Mouse (Mus musculus) brain, embryonic 14.5 days (tissue): ENCODE data around the gene Ccdc28a. TPM values are rescaled to one million over a fixed set of nuclear protein-coding genes. Genes with fewer than 3 reads are reported as not detected.

ENCODE experiments used
- DNase-seq: peaks from one replicate; pipeline ENCODE4 v3.0.0-alpha.2; 2011; ENCODE audit warnings: low read depth
- CTCF ChIP-seq: fragments of 200-500 bp; IDR thresholded peaks from 2 replicates; pipeline ENCODE4 v1.5.1; 2012; ENCODE audit warnings: inconsistent platforms, mild to moderate bottlenecking, moderate library complexity, borderline replicate concordance; ENCODE audit not compliant: insufficient read depth, insufficient read length; ENCODE audit errors: extremely low read depth
- POLR2A ChIP-seq: fragments of 200-500 bp; IDR thresholded peaks from 2 replicates; pipeline ENCODE4 v1.6.1; 2012; ENCODE audit warnings: mild to moderate bottlenecking, inconsistent platforms, borderline replicate concordance; ENCODE audit not compliant: poor library complexity, insufficient read depth, insufficient read length, severe bottlenecking; ENCODE audit errors: extremely low read depth
- polyA plus RNA-seq: library from polyadenylated mRNA; depleted of rRNA; stranded (reverse); fragments of >200 nt; gene quantifications from 2 replicates; pipeline ENCODE4 v1.2.3, GENCODE M21; 2012

Ccdc28a gene
- polyA plus RNA-seq, 1 experiment = 10.4 TPM

DNA sequence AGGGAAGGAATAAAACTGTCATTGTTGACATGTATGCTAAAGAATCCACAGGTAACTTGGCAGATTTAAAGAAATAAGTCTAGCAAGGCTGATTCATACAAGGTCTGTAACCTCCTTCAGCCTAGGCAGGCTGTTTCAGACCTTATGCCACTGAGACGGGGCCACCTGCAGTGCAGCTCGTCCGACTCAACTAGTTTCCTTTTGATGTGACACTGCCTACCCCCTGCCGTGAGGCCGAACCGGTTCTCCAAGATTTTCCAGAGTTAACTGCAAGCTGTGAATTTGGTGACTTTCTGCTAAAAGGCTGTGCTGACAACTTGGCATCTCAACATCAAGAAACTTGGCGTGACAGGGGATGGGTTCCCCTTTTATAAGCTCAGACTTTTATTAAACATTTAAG, 30.7 kb downstream of the Ccdc28a start:
- no peak for TF ChIP-seq CTCF
- TF ChIP-seq POLR2A = no peak
- DNase-seq = no peak

DNA sequence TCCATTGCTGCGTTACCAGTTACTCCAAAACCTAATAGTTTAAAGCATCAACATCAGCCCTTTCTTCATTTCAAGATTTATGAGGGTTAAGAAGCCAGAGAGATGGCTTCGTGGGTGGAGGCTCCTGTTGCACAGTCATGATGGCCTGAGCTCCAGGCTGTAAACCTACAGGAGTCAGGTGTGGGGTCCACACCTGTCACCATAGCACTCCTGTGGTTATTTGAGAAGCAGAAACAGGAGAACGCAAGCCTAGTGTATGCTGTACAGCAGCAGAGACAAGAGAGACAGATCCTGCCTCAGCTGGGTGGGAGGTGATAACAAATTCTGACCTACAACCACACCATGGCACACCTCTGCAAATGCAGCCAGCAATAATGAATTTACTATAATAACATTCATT, 32.4 kb downstream of the Ccdc28a start:
- TF ChIP-seq POLR2A (no peak), CTCF (no peak)
- DNase-seq = no peak

DNA sequence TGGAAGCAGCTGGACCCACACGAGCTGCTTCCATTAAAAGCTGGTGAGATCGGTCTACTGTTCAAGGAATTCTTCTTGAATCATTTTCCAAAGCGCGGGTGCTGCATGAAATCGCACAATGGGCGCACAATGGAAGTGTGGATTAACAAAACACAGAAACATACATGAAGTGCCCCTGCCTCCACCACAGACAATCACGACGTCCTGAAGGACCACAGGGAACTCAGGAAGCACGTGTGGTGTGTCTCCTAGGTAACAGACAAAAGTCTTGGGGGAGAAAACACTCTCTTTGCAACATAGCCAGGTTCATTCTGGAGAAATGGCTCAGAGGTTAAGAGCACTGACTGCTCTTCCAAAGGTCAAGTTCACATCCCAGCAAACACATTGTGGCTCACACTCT, 34.1 kb downstream of the Ccdc28a start:
- TF ChIP-seq POLR2A (no peak), CTCF (no peak)

DNA sequence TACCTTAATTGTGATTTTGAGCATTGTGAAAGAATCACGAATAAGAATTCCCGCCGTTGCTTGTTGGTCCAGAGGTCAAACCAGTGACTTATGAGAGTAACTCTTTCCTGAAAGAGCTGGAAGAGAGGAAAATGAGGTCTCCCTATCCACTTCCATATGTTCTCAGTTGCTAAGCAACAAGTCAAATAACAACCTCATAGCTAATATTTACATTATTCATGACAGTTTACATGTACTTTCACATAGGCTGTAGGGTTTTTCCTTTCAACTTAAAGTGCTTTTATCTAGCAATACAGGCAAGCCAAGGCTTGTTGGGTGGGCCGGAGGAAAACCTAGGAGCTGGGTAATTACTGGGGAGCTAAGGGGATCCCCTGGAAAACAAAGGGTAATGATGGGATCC, 34.9 kb downstream of the Ccdc28a start:
- no peak for TF ChIP-seq POLR2A
- TF ChIP-seq CTCF = no peak
- no peak for DNase-seq

More for the DNA sequence above, 34.1 kb downstream of the Ccdc28a start:
- no peak for DNase-seq

DNA sequence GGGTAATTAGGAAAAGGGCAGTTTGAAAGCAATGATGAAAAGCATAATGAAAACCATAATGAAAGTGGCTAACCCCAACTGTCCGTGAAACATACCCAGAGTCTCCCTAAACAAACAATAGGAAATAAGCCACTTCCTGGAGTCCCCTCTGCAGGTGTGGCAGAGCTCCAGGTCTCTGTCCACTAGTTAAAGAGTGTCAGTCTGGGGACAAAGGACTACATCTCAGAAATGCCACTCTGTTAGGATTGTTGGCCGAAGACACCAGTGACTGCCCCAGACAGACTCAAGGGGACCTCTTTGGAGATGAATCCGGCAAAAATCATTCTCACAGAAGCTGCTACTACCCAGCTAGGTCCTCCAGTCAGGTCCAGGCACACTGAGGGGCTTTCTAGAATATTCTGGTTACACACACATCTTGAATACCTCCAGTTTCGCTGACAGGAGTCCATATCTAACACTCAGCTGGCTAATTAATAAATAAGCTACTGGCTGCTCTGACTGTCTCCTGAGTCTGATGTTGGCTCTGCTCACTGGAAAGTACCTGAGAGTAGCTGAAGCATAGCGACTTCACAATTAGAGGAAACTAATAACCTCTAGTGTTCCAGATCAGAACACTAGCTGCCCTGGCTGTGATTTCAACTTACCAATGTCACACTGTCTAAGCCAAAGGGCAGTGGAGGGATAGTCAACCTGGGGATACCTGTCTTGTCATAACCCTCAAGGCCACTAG, 36.3 kb downstream of the Ccdc28a start:
- no peak for TF ChIP-seq POLR2A
- TF ChIP-seq CTCF = no peak
- no peak for DNase-seq

DNA sequence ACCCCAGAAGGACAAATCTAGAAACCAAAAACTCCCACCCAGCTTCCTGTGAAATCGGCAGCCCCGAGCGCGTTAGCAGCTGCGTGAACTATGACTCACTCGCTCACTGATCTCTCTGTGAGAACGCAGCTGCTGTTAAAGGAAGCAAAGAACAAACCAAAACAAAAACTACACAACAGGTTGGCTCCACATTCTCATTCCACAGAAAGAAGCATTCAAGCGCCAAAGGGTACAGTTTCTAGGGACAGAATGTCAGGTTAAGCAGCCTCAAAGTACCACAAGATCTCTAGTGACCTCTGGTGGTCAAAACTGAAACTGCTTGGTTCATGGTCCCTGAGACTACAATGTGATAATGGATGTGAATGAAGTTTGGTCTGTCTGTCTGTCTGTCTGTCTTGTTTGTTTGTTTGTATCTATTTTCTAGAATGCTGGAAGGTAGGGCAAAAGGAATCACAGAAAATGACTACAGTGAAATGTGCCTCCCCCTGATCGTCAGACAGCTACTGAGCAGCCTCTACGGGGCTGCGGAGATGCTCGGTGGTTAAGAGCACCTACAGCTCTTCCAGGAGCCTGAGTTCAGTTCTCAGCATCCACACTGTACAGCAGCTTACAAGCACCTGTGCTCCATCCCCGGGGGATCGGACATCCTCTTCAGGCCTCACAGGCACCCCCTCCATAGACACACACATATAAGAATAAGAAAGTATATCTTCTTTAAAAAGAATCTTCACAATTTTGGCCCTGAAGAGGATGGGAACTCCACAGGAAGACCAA, 37.4 kb downstream of the Ccdc28a start:
- peak; percentile 81 for DNase-seq
- TF ChIP-seq POLR2A (no peak), CTCF (peak; percentile 85)

DNA sequence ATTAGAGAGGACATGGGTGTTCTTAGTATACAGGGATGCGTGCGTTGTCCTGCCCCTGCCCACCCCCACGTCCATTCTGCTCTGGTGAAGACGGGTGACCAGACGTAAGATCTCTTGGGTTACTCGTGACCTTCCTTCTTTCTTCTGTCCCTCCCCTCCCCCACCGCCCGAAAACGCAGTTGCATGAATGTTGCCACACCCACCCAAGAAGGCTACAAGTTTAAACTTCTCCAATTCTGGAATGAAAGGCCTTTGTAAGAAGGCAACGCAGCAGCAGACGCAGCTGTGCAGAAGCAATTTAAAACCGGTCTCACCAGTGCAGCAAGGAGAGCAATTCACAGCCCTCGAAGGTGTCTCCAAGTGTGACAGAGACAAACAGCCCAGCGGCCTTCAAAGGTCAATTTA, 40.1 kb downstream of the Ccdc28a start:
- TF ChIP-seq CTCF = no peak
- TF ChIP-seq POLR2A = no peak
- DNase-seq = no peak

DNA sequence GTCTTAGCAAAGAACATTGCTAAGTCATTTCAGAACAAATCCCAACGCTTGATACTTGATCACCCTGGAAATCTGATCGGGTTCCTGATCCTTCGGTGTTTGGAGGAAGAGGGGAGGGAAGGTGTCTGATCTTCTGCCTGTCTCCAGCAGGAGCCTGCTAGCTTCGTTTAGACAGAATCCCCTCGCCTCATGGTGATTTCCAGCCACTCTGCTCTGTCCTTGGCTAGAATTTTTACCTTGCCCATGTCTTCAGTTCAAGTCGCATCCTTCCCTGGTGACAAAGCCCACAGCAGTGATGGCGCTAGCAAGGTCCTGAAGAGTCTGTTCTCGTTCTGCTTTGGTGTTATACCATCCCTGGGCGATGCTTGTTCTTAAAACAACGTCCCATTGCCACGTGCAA, 40.6 kb downstream of the Ccdc28a start:
- no peak for DNase-seq
- no peak for TF ChIP-seq CTCF
- TF ChIP-seq POLR2A = no peak

DNA sequence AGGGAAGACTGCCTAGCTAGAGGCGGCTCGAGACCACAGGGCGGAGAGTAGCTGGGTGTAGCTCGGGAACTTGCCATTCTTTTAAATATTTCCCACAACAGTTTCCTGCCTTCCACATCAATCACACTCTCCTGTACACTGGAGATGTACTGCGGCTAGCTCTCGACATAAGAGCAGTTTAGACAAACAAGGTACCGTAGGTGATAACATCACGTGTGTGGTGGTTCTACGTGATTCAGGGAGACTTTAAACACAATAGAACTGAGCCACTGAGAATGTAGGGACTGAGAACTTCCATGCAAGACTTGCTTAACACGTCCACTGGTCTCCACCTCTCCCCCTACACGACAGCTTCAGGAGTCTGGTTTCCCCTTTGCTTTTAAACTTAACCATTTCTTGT, 41.6 kb downstream of the Ccdc28a start:
- TF ChIP-seq POLR2A (no peak), CTCF (no peak)
- DNase-seq = no peak

DNA sequence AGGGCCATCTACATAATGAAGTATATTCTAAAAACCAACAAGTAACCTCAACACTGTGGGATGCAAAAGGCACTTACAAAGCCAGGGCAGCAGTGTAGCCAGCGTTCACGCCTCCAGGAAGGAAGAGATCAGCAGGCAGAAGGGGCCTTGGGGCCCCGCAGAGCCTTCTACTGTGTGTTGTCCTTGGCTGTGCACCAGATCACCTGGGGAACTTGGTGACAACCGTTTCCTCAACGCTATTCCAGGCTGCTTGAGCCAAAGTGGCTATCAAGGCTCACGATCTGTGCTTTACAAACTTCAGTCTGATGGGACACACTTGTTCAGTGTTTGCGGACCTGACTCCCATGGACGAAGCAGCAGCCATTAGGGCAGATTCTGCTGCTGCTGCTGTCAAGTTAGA, 43.1 kb downstream of the Ccdc28a start:
- DNase-seq = no peak

DNA sequence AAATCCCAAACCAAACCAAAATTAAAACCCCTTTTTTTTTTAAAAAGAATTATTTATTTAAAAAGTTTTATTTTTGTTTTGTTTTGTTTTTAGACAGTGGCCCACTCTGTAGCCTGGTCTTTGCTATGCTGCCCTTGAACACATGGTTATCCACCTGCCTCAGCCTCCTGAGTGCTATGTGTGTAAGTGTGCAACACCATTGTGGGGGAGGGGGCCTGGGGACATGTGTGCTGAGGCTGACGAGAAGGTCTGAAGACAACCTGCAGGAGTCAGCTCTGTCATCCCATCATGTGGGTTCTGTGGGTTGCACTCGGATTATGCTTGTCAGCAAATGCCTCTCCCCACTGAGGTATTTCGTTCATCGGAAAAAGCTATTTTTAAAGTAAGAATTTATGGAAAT, 45.3 kb downstream of the Ccdc28a start:
- DNase-seq = no peak

More for the DNA sequence above, 43.1 kb downstream of the Ccdc28a start:
- TF ChIP-seq POLR2A (no peak), CTCF (no peak)

More for the DNA sequence above, 45.3 kb downstream of the Ccdc28a start:
- TF ChIP-seq CTCF (no peak), POLR2A (no peak)
